Mouse (Mus musculus): ENCODE results near the gene Mnx1.

Mnx1 gene

DNA sequence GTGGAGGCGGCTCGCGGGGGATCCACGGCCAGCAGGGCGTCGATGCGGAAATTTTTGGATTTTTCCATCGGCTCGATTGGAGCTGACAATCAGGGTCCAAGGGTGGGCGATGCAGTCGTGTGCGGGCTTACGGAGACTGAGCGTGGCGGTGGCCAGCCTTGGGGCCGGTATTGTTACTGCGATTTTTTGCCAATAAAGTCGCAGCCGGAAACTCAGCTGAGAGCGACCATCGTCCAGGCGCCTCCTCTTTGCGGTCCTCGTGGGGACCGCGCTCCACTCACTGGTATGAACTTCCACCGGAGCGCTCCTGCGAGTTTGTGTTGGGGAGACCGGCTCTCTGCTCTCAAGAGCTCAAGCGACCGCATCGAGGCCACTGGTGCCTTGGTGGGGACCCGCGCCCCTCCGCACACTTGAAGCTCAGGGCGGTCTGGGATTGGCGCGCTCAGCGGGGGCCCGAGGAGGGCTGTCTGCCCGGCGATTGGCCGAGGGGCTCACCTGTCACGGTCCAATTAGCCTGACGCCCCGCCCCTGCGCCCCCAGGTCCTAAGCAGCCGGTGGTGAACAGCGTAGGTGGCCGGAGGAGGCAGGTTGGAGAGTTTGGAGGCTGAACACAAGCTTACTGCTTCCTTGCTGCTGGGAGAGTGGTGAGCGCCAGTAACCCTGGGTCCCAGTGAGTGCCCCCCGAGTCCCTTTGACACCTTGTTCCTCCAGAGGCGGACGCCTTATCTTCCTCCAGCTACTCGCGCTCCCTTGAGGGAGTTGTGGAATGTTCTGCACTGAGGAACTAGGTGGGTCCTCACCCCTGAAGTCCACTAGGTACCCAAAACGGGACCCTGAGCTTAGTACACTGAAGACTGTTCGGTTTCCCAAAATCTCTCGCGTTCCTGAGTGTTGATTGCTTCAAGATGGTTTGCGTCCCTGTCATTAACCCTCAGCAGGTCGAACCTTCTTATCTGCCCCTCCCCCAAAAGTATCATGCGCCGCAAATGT is at the start of gene Mnx1:
Gene Mnx1, minus strand, starts transcription at position 263 of the 990 bp plus-strand sequence.
- no peak for DNase-seq (ENCODE audit: low spot score)

DNA sequence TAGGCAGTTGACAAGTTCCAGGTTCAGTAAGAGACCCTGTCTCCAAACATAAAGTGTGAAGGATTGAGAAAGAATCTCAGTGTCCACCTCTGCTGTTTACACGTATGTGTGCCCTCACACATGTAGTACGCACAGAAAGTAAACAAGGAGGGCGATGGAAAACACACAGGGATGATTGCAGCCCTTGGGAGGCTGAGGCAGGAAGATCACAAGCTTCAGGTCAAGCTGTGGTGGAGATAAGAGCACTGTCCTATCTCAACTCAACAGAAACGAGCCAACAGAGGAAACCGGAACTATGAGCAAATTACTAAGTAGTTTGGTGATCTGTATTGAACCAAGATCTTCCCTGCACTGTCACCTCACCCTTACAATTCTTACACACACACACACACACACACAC is 38.2 kb upstream of the Mnx1 start:
- no peak for DNase-seq (ENCODE audit: low spot score)

DNA sequence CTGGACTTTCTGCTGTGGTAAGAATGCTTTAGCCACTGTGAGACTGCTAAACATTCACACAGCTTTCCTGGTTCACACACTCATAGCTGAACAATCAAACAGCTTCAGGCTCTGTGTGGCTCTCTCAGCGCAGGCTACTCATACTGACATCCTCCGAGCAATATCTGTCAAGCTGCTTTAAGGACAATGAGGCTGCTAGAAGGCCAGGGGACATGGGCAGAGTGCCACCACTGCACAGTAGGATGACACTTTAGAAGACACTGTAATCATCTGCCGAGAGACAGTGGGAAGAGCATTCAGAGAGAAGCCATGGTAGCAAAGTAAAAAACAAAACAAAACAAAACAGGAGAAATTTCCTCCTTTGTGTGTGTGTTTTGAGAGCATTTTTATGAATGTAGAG is 37.6 kb upstream of the Mnx1 start:
- no peak for DNase-seq (ENCODE audit: low spot score)

DNA sequence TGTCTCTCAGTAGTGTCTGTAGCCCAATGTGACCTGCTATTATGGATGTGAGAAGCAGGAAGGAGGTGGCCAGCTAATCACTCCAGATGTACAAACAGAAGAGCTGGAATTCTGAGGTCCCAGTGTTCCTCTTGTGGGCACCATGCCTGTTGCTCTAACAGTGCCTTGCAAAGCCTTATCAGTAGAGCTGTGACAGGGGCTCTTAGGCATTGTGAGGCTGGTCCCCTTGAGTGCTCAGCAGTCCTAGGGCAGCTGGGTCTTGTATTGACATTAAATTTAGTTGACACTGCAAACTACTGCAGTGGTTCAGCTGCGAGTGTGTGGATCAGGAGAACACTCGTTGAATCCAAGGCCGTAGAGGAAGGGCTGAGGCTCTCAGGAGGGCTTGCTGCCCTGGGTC is 28.7 kb upstream of the Mnx1 start:
- DNase-seq (ENCODE audit: low spot score), result no peak

DNA sequence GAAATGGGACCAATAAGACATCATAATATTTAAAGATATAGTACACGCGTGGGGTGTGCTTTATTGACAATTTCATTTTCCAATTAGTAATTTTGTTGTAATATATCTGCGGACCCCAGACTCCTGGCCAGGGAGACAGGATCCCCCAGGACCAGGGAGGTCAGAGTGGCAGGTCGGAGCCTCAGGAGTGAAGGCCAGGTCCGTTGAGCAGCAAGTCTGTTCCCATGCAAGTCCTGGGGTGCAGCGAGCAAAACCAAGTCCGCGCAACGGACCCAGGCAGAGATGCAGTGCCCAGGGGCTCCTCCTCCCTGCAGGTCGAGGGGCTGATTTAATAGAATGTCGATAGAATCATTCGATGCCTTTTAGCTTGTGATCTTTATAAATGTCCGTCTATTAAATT is 9.1 kb upstream of the Mnx1 start:
- DNase-seq (ENCODE audit: low spot score), result no peak

DNA sequence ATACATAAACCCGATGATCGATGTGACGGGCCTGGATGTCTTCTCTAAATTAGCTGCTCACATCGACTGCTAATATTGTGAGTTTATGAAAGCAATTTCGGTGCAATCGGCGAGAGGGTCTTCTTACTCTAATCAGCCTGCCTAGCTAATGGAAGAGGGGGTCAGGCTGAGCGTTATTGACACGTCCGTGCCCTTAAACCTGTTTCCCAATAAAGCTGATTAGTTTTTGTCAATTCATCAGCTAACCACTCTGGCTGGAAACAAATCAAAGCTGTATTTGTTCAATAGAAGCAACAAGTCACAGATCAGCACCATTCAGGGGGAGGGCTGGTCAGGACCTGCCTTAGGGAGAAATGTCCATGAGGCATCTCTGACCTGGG is 7.7 kb upstream of the Mnx1 start:
- DNase-seq (ENCODE audit: low spot score), result no peak

DNA sequence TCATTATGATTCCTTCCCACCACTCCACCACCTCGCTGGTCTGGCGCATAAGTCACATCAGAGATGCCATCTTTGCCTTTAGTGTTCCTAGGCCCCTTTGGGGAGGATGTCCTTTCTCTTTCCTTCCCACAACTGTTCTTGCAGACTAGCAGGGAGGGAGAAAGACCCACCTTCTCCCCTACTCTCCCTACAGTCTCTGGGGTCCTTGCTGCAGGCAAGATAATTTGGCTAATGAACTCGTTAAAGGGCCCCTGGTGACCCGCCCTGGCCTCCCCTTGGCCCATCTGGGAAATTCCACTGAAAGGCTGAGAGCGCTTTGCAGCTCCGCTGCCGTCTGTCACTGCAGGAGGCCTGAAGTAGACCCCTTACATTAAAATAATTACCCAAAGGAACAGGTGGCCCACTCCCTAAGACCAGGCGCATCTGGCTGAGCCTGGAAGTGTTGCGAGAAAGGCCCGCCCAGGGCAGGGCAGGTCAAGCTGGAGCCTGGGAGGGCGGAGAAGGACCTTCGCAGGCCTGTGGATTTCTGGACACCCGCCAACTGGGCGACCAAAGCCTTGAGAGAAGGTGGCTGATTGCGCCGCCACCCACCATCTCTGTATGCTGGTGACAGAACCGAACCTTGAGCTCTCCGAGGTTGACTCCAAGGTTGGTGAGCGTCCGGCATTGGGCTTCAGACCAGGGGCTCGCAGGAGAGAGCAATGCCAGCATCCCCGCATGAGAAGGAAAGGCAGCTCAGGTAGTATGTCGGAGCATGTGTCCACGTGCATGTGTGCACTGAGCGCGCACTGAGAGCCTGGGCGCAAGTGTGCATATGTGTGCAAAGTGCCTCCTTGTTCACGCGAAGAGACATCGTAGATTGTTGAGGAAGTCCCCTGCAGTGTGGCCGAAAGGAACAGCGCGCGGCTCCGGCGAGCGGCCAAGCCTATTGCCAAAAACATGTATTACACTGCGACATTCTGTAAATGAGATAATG is 7.0 kb upstream of the Mnx1 start:
- no peak for DNase-seq (ENCODE audit: low spot score)

DNA sequence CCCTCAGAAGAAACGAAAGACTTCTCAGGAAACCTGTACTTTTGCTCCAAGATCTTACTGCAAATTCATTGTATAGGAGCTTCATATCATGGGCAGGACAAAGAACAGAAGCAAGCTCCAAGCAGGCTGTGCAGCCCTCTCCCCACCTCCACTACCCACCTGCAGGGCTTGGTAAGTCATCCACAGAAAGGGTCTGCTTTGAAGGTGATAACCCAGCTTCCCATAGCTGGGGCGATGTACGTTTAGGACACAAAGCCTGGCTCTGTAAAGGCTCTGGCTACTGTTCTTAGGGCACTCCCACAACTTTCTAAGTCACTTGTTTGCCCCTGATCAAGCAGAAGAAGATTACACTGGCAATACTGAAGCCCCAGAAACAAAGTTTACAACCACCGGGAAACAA is 5.5 kb upstream of the Mnx1 start:
- no peak for DNase-seq (ENCODE audit: low spot score)

DNA sequence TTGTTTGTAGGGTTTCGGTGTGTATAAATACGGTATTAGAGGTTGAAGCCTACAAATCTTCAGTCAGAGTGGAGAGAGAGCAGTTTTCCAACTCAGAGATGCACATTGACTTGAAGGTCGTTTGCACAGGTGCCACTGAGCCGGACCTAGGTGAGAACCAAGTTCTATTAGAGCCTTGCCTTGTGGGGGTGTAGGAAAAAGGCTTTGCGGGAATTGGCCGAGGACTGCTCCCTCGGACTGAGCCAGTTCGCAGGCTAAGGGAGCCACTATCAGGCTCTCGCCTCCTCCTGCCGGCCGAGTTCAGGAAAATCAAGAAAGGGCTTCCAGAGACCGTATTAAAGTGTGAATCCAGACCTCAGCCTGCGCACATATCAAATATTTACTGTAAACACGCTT is 926 bp upstream of the Mnx1 start:
- no peak for DNase-seq (ENCODE audit: low spot score)

DNA sequence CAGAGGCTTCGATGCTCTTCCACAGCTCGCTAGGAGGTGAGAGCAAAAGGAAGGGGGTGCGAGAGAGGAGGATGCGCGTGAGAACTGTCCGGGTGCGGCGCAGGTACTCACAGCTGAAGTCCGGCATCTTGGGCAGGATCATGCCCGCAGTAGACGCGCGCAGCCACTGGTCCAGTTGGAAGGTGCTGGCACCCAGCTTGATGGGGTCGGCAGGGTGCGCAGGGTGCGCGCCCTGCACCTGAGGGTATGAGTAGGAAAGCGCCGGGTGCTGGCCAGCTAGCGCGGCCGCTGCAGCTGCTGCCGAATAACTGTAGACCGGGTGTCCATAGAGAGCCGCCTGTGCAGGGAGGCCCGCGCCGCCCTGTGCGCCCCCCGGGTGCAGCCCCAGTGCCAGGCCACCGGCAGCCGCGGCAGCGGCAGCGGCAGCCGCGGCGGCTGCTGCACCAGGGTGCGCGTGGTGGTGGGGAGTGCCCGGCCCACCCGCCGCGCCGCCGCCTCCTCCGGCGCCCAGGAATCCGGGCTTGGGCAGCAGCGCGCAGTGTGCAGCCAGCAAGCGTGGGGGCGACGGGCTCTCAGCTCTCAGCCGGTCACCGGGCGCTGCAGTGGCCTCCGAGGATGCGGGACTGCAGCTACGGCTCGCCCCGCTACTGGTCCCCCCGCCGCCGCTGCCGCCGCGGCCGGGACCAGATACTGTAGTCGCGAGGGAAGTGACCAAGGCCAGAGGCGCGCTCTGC is 629 bp downstream of the Mnx1 start:
- no peak for DNase-seq (ENCODE audit: low spot score)

DNA sequence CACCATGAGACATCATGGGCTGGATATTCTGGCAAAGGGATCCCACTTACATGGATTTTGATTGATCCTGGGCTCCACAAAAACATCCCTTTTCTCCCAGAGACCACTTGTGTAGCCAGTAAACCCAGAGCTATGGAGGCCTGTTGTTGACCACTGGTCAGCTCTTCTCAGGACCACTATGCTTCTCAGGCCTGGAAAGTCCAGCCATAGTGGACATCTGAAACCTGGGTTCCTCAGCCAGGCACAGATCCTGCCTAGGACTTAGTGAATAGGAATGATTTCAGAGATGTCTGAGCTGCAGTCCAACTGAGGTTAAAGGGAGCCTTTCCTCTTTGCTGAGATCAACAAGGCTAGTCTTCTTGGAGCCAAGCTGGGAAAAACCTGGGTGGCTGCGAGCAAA is 2.2 kb downstream of the Mnx1 start:
- no peak for DNase-seq (ENCODE audit: low spot score)

DNA sequence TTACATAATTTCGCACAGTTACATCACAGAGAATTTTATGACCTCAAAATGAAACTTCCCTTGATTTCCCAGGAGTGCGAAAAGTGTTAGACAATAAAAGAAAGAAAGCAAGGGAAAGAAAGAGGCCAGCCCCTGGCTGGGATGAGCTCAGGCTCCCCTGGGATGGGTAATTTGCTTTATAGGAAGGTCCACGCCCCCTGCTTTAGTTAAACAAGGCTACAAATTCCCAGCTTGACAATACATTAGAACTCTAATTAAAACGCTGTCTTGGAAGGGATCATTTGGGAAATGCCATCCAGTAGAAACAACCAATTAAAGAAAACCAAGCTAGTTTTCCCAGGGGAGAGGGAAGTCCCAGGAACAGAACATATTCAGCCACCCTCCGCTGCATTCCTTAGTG is 2.7 kb downstream of the Mnx1 start:
- DNase-seq (ENCODE audit: low spot score), result no peak

DNA sequence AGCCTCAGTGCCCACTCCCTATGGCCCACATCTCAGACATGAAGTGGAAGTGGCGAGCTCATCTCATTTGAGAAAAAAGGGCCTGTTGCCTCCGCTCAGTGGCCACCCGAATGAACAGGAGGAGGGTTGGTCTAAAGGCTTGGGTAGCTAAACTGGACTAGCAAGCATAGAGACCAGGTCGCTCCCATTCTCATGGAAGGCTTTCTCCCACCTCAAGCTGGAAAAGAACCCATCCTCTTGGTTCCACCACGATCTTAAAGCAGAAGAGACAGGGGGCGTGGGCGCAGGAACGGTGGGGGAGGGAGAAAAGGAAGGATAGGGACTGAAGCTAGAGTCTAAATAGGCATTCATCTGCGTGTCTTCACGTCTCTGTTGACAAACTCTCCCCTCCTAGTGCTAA is 3.2 kb downstream of the Mnx1 start:
- no peak for DNase-seq (ENCODE audit: low spot score)

DNA sequence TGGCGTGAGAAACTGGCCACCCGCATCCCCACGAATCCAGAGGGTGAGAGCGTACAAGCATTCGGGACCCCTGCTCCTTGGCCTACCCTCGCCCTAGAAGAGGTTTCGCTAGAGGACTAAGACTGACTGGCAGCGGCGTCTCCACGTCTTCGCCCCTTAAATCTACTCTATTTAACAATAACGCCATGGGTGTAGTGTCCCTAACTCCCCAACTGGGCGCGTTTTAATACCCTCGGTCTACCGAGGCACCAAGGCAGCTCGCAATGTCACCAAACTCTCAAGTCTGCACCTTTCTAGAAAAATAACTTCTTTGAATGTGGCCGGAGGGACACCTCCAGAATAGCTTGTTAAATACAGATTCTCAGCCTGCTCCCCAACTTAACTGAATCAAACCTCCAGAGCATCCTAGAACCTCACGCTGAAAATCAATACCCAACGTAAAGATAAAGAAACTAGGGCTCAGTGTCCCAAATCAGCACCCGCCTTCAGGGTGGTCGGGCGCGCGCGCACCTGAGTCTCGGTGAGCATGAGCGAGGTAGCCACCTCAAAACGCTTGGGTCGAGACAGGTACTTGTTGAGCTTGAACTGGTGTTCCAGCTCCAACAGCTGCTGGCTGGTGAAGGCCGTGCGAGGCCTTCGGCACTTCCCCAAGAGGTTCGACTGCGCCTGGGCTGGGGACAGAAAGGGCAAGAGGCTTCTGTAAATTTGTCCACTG is 3.9 kb downstream of the Mnx1 start:
- DNase-seq (ENCODE audit: low spot score), result no peak

DNA sequence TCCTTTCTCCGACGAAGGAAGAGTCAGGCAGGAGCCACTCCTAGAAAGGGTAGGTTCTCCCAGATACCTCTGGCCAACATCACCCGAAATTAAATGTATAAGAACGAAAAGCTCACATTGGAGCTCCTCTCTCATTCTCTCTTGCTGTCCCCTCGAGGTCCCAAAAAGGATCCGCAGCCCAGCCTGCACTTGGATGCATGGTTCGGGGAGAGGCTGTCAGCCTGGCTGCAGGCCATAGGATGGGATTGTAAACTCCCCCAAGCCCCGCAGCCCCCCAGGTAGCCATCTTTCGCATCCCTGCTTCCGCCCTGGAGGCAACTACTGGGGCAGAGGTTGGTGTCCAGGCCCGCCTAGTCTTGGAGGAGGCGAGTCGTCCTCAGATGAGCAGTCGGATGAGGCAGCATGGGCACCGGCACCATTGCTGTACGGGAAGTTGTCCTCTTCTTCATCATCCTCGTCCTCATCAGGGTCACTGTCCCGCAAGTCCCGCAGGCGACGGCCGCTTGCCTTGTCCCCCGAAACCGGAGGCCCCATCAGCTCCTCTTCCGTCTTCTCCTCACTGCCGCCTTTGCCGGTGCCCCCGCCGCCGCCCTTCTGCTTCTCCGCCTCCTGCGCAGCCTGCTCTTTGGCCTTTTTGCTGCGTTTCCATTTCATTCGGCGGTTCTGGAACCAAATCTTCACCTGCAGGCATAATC is 4.6 kb downstream of the Mnx1 start:
- DNase-seq (ENCODE audit: low spot score), result no peak

DNA sequence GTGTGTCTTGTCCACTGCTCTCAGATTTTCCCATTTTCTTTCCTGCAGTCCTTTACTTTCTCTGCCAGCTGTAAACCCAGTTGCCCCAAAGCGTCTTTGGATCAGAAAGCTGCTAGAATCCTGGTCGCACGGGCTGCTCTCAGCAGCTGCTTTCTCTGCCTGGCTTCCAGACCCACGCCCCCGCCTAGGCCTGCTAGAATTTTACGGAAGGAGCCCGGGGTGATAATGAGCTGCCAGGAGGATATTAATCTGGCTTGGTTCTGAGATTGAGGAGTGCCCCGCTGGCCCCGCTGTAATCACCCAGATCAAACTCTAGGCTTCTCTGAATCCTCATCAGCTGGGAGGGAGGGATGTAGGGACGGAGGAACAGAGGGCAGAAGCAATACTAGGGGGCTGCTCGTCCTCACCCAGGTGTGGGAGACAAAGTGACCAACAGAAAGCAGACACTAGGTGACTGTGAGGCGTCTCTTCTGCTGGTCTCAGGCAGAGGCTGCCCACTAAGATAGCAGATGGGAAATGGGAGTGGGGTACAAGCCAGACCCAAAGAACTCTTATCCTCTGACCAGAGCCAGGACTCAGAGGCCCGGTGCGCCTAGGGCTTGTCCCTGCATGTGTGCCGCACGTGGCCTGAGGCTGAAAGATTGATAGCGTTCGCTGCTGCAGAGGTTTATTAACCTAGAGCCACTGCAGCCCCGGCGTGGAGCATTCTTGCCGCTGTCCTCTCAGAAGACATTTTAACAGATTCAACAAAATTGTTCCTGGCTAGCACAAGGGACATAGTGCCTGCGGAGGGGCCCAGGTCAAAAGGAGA is 6.2 kb downstream of the Mnx1 start:
- no peak for DNase-seq (ENCODE audit: low spot score)

DNA sequence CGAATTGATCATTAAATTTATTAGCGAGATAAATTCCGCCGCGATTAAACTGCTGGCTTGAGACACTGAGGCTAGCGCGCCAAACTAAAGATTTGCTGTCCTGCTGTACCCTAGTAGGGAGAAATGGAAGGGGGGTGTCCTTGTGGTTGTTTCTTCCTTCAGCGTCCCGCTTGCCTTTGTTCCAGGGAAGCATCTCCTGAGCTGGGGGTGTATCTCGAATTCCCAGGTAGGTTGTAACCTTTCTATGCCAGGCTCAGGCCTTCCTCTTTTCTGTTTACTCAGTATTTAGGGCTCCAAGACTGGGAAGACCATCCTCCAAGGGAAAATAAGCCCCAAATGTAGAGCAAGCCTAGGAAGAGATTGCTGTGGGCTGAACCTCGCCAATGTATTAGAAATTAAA is 6.9 kb downstream of the Mnx1 start:
- DNase-seq (ENCODE audit: low spot score), result no peak

DNA sequence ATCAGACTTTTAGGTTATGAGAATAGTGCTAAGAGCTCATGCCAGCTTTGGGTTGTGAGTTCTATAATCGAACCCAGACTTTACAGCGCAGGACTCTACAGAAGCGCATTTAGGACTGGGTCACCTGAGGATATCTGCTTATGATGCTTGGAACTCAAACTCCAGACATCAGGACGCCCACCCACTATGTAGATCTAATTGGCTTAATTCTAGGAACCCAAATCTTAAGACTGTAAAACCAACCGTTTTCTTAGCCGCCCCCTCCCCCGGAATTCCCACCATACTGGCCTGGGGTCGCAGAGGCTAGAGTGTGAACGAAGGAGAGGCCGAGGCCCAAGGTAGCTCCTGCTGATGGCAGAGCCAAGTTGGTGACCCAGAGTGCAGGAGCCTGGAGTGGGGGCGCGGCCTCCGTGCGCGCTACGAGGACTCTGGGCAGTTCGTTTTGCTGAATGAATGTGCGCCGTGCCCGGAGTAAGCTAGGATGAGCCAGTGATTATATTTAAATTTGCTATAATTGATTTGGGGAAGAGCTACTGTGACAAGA is 7.3 kb downstream of the Mnx1 start:
- DNase-seq (ENCODE audit: low spot score), result no peak

DNA sequence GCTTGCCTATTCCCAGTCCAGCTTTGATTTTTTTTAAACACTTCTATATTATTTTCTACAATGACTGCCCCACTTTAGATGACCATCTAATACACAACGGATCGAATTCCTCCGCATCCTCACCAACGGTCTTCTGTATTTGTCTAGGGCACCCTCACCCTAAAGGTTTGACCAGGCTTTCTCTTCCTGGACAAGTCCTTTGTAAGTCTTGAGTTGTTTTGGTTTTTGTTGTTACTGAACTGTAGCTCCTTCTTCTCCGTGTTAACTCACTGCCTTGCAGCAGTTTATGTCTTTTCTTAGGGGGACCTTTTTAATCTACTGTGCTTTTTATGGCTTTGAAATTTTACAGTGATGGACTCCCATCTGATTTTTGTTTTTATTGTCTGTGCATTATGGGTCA is 8.0 kb downstream of the Mnx1 start:
- DNase-seq (ENCODE audit: low spot score), result no peak

DNA sequence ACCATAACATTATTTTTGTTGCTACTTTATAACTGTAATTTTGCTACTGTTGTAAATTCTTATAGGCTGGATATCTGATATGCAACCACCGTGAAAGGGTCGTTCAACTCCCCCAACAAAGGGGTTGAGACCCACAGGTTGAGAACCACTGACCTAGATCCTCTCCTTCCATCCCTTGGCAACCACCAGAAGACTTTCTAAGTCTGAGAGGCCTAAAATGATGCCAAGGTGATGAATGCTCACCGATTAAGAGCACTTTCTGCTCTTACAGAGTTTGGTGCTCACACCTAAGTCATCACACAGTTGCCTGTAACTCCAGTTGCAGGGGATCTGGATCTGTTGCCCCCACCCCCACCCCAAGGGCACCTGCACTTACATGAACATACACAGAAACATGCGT is 8.8 kb downstream of the Mnx1 start:
- no peak for DNase-seq (ENCODE audit: low spot score)
